Mouse (Mus musculus): ENCODE measurements around the gene Snx29. TPM values are rescaled to one million over a fixed set of nuclear protein-coding genes. Genes with fewer than 3 reads are reported as not detected.

Gene Snx29
- total RNA-seq, 1 experiment, result 9.6 TPM

- Histone ChIP-seq H3K36me3 (ENCODE audit: control insufficient read depth, insufficient read depth, low read length, poor library complexity, severe bottlenecking) (no peaks in the 10 kb centered on the region), H3K9me3 (ENCODE audit: control insufficient read depth, insufficient read depth, low read depth, low read length) (no peaks in the 10 kb centered on the region), H3K4me1 (ENCODE audit: control insufficient read depth in 2 of 2, insufficient read depth in 2 of 2, low read length in 2 of 2, poor library complexity in 1 of 2) (no peaks in the 10 kb centered on the region), H3K4me3 (ENCODE audit: insufficient read depth in 1 of 2, low read depth in 1 of 2, low read length in 2 of 2, poor library complexity in 1 of 2, severe bottlenecking in 1 of 2) (no peak overlapping the region), H3K9ac (ENCODE audit: insufficient read depth, low read depth, low read length, poor library complexity, severe bottlenecking) (no peak overlapping the region), H3K27ac (ENCODE audit: insufficient read depth, low read depth, low read length, poor library complexity, severe bottlenecking) (no peak overlapping the region)
- no peak for DNase-seq (ENCODE audit: low read depth, low spot score)
- in situ Hi-C loops (cut with MboI; ENCODE audit: low sequenced_read_pairs in 2 of 2, unreplicated experiment in 2 of 2), result no loop called here
- no peak for TF ChIP-seq HCFC1 (IDR thresholded peaks at IDR 0.05; ENCODE audit: borderline replicate concordance, insufficient read depth, low read length)
- no peak for TF ChIP-seq CHD2 (IDR thresholded peaks at IDR 0.05; ENCODE audit: low read depth, low read length)
- no peak for TF ChIP-seq ZC3H11A (IDR thresholded peaks at IDR 0.05; ENCODE audit: borderline replicate concordance, low read depth, low read length)
- TF ChIP-seq ZNF384 (IDR thresholded peaks at IDR 0.05; ENCODE audit: low read depth, low read length), result no peak
- TF ChIP-seq MAFK (IDR thresholded peaks at IDR 0.05; ENCODE audit: insufficient read depth, low read depth, low read length), result no peak
Observed at GRCm38 (mm10) chr16:11655893-11656292, 333.2 kb downstream of the Snx29 start.

- TF ChIP-seq ZNF384 (IDR thresholded peaks at IDR 0.05; ENCODE audit: low read depth, low read length), result no peak
- no peak for TF ChIP-seq ZC3H11A (IDR thresholded peaks at IDR 0.05; ENCODE audit: borderline replicate concordance, low read depth, low read length)
- no peak for TF ChIP-seq HCFC1 (IDR thresholded peaks at IDR 0.05; ENCODE audit: borderline replicate concordance, insufficient read depth, low read length)
- no peak for TF ChIP-seq MAFK (IDR thresholded peaks at IDR 0.05; ENCODE audit: insufficient read depth, low read depth, low read length)
- TF ChIP-seq CHD2 (IDR thresholded peaks at IDR 0.05; ENCODE audit: low read depth, low read length), result no peak
- in situ Hi-C loops (cut with MboI; ENCODE audit: low sequenced_read_pairs in 2 of 2, unreplicated experiment in 2 of 2), result no loop called here
- DNase-seq (ENCODE audit: low read depth, low spot score), result no peak
Observed at GRCm38 (mm10) chr16:11657111-11657510, 334.4 kb downstream of the Snx29 start.

GRCm38 (mm10) chr16:11659111-11659720 lies 336.5 kb downstream of the Snx29 start:
- in situ Hi-C loops (cut with MboI; ENCODE audit: low sequenced_read_pairs in 2 of 2, unreplicated experiment in 2 of 2), result no loop called here
- DNase-seq (ENCODE audit: low read depth, low spot score), result no peak
- Histone ChIP-seq H3K27ac (ENCODE audit: insufficient read depth, low read depth, low read length, poor library complexity, severe bottlenecking) (no peak overlapping the region), H3K9me3 (ENCODE audit: control insufficient read depth, insufficient read depth, low read depth, low read length) (no peaks in the 10 kb centered on the region), H3K4me1 (ENCODE audit: control insufficient read depth in 2 of 2, insufficient read depth in 2 of 2, low read length in 2 of 2, poor library complexity in 1 of 2) (no peaks in the 10 kb centered on the region), H3K9ac (ENCODE audit: insufficient read depth, low read depth, low read length, poor library complexity, severe bottlenecking) (no peak overlapping the region), H3K4me3 (ENCODE audit: insufficient read depth in 1 of 2, low read depth in 1 of 2, low read length in 2 of 2, poor library complexity in 1 of 2, severe bottlenecking in 1 of 2) (no peak overlapping the region), H3K36me3 (ENCODE audit: control insufficient read depth, insufficient read depth, low read length, poor library complexity, severe bottlenecking) (no peaks in the 10 kb centered on the region)
- TF ChIP-seq ZC3H11A (IDR thresholded peaks at IDR 0.05; ENCODE audit: borderline replicate concordance, low read depth, low read length) (no peak), HCFC1 (IDR thresholded peaks at IDR 0.05; ENCODE audit: borderline replicate concordance, insufficient read depth, low read length) (no peak), CHD2 (IDR thresholded peaks at IDR 0.05; ENCODE audit: low read depth, low read length) (no peak), ZNF384 (IDR thresholded peaks at IDR 0.05; ENCODE audit: low read depth, low read length) (no peak), MAFK (IDR thresholded peaks at IDR 0.05; ENCODE audit: insufficient read depth, low read depth, low read length) (no peak)

More at GRCm38 (mm10) chr16:11657111-11657510, 334.4 kb downstream of the Snx29 start:
- no peaks in the 10 kb centered on the region for H3K36me3 ChIP-seq (ENCODE audit: control insufficient read depth, insufficient read depth, low read length, poor library complexity, severe bottlenecking)
- no peak overlapping the region for H3K4me3 ChIP-seq (ENCODE audit: insufficient read depth in 1 of 2, low read depth in 1 of 2, low read length in 2 of 2, poor library complexity in 1 of 2, severe bottlenecking in 1 of 2)
- H3K9me3 ChIP-seq (ENCODE audit: control insufficient read depth, insufficient read depth, low read depth, low read length), result no peaks in the 10 kb centered on the region
- H3K9ac ChIP-seq (ENCODE audit: insufficient read depth, low read depth, low read length, poor library complexity, severe bottlenecking), result no peak overlapping the region
- H3K27ac ChIP-seq (ENCODE audit: insufficient read depth, low read depth, low read length, poor library complexity, severe bottlenecking), result no peak overlapping the region
- no peaks in the 10 kb centered on the region for H3K4me1 ChIP-seq (ENCODE audit: control insufficient read depth in 2 of 2, insufficient read depth in 2 of 2, low read length in 2 of 2, poor library complexity in 1 of 2)

GRCm38 (mm10) chr16:11664896-11665705 lies 342.4 kb downstream of the Snx29 start:
- Histone ChIP-seq H3K27ac (ENCODE audit: insufficient read depth, low read depth, low read length, poor library complexity, severe bottlenecking) (no peak overlapping the region; the same call in 1 of the 2 replicates), H3K9ac (ENCODE audit: insufficient read depth, low read depth, low read length, poor library complexity, severe bottlenecking) (no peak overlapping the region), H3K36me3 (ENCODE audit: control insufficient read depth, insufficient read depth, low read length, poor library complexity, severe bottlenecking) (no peaks in the 10 kb centered on the region), H3K4me1 (ENCODE audit: control insufficient read depth in 2 of 2, insufficient read depth in 2 of 2, low read length in 2 of 2, poor library complexity in 1 of 2) (no peaks in the 10 kb centered on the region), H3K9me3 (ENCODE audit: control insufficient read depth, insufficient read depth, low read depth, low read length) (no peaks in the 10 kb centered on the region), H3K4me3 (ENCODE audit: insufficient read depth in 1 of 2, low read depth in 1 of 2, low read length in 2 of 2, poor library complexity in 1 of 2, severe bottlenecking in 1 of 2) (no peak overlapping the region)
- no peak for DNase-seq (ENCODE audit: low read depth, low spot score)
- in situ Hi-C loops (cut with MboI; ENCODE audit: low sequenced_read_pairs in 2 of 2, unreplicated experiment in 2 of 2), result no loop called here
- no peak for TF ChIP-seq MAFK (IDR thresholded peaks at IDR 0.05; ENCODE audit: insufficient read depth, low read depth, low read length)
- no peak for TF ChIP-seq CHD2 (IDR thresholded peaks at IDR 0.05; ENCODE audit: low read depth, low read length)
- no peak for TF ChIP-seq ZC3H11A (IDR thresholded peaks at IDR 0.05; ENCODE audit: borderline replicate concordance, low read depth, low read length)
- no peak for TF ChIP-seq HCFC1 (IDR thresholded peaks at IDR 0.05; ENCODE audit: borderline replicate concordance, insufficient read depth, low read length)
- TF ChIP-seq ZNF384 (IDR thresholded peaks at IDR 0.05; ENCODE audit: low read depth, low read length), result no peak
